Mouse (Mus musculus) neural tube, embryonic 11.5 days (tissue): ENCODE measurements around the gene Sdk2. TPM values are rescaled to one million over a fixed set of nuclear protein-coding genes. Genes with fewer than 3 reads are reported as not detected.

ENCODE experiments used
- ATAC-seq: fragments of 200-750 bp; cut with Nextera tagmentation; 2 replicates; pipeline ENCODE4 v1.8.0; 2017; ENCODE audit warnings: moderate number of reproducible peaks, mild to moderate bottlenecking, moderate TSS enrichment, moderate library complexity; ENCODE audit not compliant: insufficient read depth, low FRiP score, low TSS enrichment
- DNase-seq: peaks from one replicate; pipeline ENCODE4 v3.0.0-alpha.2; 2015; ENCODE audit warnings: low spot score
- H3K27ac ChIP-seq: fragments of 300-500 bp; sonication (generic); 2 replicates; pipeline ENCODE4 v1.5.1; 2014; ENCODE audit warnings: low read depth, mild to moderate bottlenecking, low read length
- H3K27me3 ChIP-seq: fragments of 300-500 bp; sonication (generic); 2 replicates; pipeline ENCODE4 v1.6.1; 2014; ENCODE audit warnings: mild to moderate bottlenecking, low read length, mixed read lengths; ENCODE audit not compliant: control insufficient read depth, insufficient read depth
- H3K36me3 ChIP-seq: fragments of 300-500 bp; sonication (generic); 2 replicates; pipeline ENCODE4 v1.6.1; 2014; ENCODE audit warnings: mild to moderate bottlenecking, low read length, moderate library complexity, mixed read lengths; ENCODE audit not compliant: control insufficient read depth, insufficient read depth
- H3K4me1 ChIP-seq: fragments of 300-500 bp; sonication (generic); 2 replicates; pipeline ENCODE4 v1.6.1; 2014; ENCODE audit warnings: low read length, mixed read lengths; ENCODE audit not compliant: control insufficient read depth, insufficient read depth
- H3K4me2 ChIP-seq: fragments of 300-500 bp; sonication (generic); 2 replicates; pipeline ENCODE4 v1.6.1; 2014; ENCODE audit warnings: low read depth, mild to moderate bottlenecking, moderate library complexity
- H3K4me3 ChIP-seq: fragments of 300-500 bp; sonication (generic); 2 replicates; pipeline ENCODE4 v1.5.1; 2014; ENCODE audit warnings: low read depth, low read length
- H3K9ac ChIP-seq: fragments of 300-500 bp; sonication (generic); 2 replicates; pipeline ENCODE4 v1.6.1; 2014; ENCODE audit warnings: mild to moderate bottlenecking, low read length
- H3K9me3 ChIP-seq: fragments of 300-500 bp; sonication (generic); 2 replicates; pipeline ENCODE4 v1.6.1; 2016; ENCODE audit warnings: low read length; ENCODE audit not compliant: control insufficient read depth
- WGBS: fragments of 180-500 bp; shearing (Covaris S2); extraction: QIAGEN DNeasy Blood & Tissue Kit; methylation state at CpG from one replicate; pipeline ENCODE4 v1.1.7; 2014; 5-methylcytosine and 5-hydroxymethylcytosine counted together
- polyA plus RNA-seq: library from polyadenylated mRNA; unstranded; fragments of >200 nt; fragmentation: Nextera tagmentation; extraction: Ambion mirVana; gene quantifications from 2 replicates; pipeline ENCODE4 v1.2.1, GENCODE M21; 2014

Sdk2 gene
- polyA plus RNA-seq, 1 experiment from 2014 or later, result 4.2 TPM

DNA sequence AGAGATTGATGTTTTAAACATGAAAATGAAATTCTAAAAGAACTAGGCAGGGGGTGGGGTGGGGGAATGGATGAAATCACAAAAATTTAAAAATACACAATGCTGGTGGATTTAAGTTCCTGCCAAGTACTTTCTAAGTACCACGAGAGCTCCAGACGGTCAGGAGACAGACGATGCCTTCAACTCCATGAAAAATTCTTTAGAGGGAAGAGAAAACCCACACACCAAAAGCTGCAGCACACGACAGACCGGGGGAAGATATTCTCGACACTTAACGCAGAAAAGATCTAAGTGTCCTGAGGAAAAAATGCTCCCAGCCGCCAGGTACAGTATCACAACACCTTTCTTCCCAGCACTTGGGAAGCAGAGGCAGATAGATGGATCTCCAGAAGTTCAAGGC, 118.2 kb downstream of the Sdk2 start:
- H3K4me1 ChIP-seq, result peaks cover 20% of the 10 kb centered on the region
- ATAC-seq (no peak), DNase-seq (no peak)
- H3K9ac ChIP-seq, result no peak overlapping the region
- no peaks in the 10 kb centered on the region for H3K9me3 ChIP-seq
- H3K27ac ChIP-seq, result no peak overlapping the region
- H3K4me2 ChIP-seq, result no peak overlapping the region
- no peak overlapping the region for H3K4me3 ChIP-seq
- H3K27me3 ChIP-seq, result no peaks in the 10 kb centered on the region
- no peaks in the 10 kb centered on the region for H3K36me3 ChIP-seq
- WGBS, result 88% methylated on average over 8 of the region's 8 CpGs

DNA sequence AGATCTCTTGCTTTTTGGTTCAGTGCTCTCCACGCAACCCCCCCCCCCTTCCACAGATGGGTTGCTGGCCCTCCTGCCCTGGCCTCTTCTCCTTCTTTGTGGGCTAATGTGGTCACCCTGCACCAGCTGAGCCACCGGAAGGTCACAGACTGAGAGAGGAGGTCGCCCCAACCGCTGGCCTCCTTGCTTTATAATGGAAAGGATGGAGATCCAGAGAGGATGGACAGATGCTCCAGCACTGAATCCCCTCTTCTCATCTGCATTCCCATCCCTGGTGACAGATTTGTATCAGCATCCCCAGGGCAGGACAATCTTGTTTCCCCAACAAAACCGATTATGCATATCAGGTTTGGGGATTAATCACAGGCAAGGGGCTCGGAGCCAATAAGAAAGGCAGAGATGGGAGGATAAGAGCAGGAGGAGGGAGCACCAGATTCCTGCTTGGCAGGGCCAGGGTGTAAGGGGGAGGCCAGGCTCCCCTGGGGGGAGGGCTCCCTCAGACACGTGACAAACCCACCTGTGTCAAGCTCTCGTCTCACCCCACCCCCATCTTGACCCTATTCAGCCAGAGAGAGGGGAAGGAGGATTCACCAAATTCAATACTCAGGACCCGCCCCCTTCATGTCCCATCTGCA, 124.6 kb downstream of the Sdk2 start:
- DNase-seq, result peak; percentile 48

DNA sequence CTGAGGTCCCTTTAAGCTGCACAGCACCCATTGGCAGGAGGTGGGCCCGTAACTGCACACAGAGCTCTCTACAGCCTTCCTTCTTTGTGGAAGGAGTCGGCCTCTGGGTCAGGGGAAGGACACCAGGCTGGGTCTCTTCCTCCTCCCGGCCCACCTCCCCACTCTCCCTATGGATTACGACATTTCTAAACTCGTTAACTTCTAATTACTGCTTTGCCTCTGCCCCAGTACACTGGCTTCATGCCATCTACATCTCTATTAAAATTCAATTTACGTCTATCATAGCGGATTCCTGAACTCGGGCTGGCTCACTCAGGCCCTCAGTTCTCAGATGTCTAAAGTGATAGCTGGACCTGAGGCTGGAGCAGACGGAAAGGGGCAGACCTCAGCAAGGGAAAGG, 133.2 kb downstream of the Sdk2 start:
- Histone ChIP-seq H3K9ac (no peak overlapping the region), H3K4me2 (no peak overlapping the region), H3K4me1 (peaks cover 12% of the 10 kb centered on the region), H3K27me3 (no peaks in the 10 kb centered on the region), H3K9me3 (no peaks in the 10 kb centered on the region), H3K4me3 (no peak overlapping the region), H3K27ac (no peak overlapping the region), H3K36me3 (no peaks in the 10 kb centered on the region)
- no peak for ATAC-seq
- 63% methylated on average over 9 of the region's 9 CpGs for WGBS
- DNase-seq, result no peak

More for the DNA sequence above, 124.6 kb downstream of the Sdk2 start:
- WGBS, result 46% methylated on average over 9 of the region's 9 CpGs
- ATAC-seq, result no peak
- H3K27me3 ChIP-seq, result no peaks in the 10 kb centered on the region
- no peaks in the 10 kb centered on the region for H3K9me3 ChIP-seq
- H3K9ac ChIP-seq, result no peak overlapping the region
- H3K4me1 ChIP-seq, result 0 out of 2 replicates have a peak, but pooled peaks cover 2% of the 10 kb centered on the region
- no peaks in the 10 kb centered on the region for H3K36me3 ChIP-seq
- H3K4me3 ChIP-seq, result no peak overlapping the region
- H3K4me2 ChIP-seq, result no peak overlapping the region
- H3K27ac ChIP-seq, result no peak overlapping the region

DNA sequence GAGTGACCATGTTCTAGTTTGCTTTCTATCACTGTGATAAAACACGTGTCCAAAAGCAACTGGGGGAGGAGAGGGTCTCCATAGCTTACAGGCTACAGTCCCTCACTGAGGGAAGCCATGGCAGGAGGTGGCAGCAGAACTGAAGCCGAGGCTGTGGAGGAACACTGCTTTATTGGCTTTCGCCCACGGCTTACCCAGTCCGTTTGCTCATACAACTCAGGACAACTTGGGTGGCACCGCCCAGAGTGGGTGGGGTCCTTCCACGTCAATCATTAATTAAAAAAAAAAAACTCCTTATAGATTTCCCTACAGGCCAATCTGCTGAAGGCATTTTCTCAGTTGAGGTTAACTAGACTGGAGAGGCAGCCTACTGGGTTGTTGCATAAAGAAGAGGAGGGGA, 133.9 kb downstream of the Sdk2 start:
- H3K27me3 ChIP-seq, result no peaks in the 10 kb centered on the region
- DNase-seq (no peak), ATAC-seq (no peak)
- H3K4me3 ChIP-seq, result no peak overlapping the region
- WGBS, result 72% methylated on average over 7 of the region's 7 CpGs
- H3K4me1 ChIP-seq, result peaks cover 12% of the 10 kb centered on the region
- H3K27ac ChIP-seq, result no peak overlapping the region
- no peak overlapping the region for H3K9ac ChIP-seq
- H3K36me3 ChIP-seq, result no peaks in the 10 kb centered on the region
- no peak overlapping the region for H3K4me2 ChIP-seq
- H3K9me3 ChIP-seq, result no peaks in the 10 kb centered on the region

DNA sequence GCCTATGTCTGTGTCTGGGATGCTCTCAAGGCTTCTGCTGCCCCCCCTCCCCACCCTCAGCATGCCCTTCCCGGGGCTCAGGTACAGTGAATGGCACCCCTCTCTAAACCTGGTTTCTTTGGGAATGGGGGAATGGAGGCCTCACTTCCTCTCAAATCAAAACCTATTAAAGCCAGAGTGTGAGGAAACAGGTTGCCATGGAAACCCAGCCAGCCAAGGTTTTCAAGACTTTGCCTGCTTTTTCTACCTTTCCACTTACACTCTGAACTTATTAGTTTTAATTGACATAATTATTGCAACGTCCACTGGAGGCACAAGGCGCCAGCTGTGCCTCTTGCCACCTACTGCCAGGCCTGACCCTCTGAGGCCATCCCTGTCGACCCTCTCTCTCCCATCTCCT, 135.1 kb downstream of the Sdk2 start:
- WGBS, result 62% methylated on average over 4 of the region's 4 CpGs
- Histone ChIP-seq H3K36me3 (no peaks in the 10 kb centered on the region), H3K4me1 (peaks cover 12% of the 10 kb centered on the region), H3K27ac (no peak overlapping the region), H3K4me3 (no peak overlapping the region), H3K9me3 (no peaks in the 10 kb centered on the region), H3K9ac (no peak overlapping the region), H3K27me3 (no peaks in the 10 kb centered on the region), H3K4me2 (no peak overlapping the region)
- ATAC-seq, result no peak
- no peak for DNase-seq

DNA sequence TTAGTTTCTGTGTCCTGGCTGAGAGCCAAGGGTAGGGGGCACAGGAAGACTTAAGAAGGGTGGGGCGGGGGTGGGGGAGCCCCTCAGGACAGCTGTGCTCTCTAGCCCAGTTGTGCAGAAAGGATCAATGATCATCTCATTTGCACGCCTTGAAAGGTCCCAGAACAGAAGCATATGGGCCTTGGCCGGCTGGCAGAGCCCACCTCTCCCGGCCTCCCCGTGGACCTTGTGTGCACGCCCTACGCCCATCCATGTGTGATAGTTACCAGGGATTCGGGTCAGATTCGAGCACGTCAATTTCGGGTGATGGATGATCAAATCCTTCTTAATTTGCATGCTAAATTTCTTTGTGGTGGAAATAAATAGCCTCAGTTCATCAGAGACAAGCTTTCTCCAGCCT, 136.7 kb downstream of the Sdk2 start:
- WGBS, result 66% methylated on average over 11 of the region's 11 CpGs
- DNase-seq (peak; percentile 39), ATAC-seq (peak; percentile 50; the same call in 1 of the 2 replicates)
- Histone ChIP-seq H3K27ac (no peak overlapping the region), H3K27me3 (no peaks in the 10 kb centered on the region), H3K4me1 (peaks cover 7% of the 10 kb centered on the region), H3K4me2 (no peak overlapping the region), H3K9ac (no peak overlapping the region), H3K36me3 (no peaks in the 10 kb centered on the region), H3K9me3 (no peaks in the 10 kb centered on the region), H3K4me3 (no peak overlapping the region)

DNA sequence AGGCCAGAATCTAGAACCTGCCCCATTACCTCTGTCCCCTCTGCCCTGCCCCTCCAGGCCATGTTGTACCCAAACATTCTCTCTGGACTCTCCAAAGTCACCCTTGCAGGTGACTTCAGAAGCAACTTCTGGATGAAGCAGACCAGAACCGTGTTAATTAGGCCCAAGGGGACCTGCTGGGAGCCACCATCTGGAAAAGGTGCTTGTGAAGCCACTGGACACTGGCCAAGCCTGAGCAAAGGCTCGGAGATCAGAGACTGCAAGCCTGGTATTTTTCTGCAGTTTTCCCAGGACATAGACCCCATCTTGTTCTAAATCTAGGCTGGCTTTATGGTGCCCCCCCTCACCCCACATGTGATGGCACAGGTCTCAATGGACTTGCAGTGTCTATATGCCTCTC, 138.0 kb downstream of the Sdk2 start:
- no peak for ATAC-seq
- WGBS, result 76% methylated on average over 2 of the region's 2 CpGs
- H3K27ac ChIP-seq, result no peak overlapping the region
- no peaks in the 10 kb centered on the region for H3K36me3 ChIP-seq
- H3K9me3 ChIP-seq, result no peaks in the 10 kb centered on the region
- peaks cover 4% of the 10 kb centered on the region for H3K4me1 ChIP-seq
- no peak for DNase-seq
- no peak overlapping the region for H3K9ac ChIP-seq
- H3K4me2 ChIP-seq, result no peak overlapping the region
- H3K27me3 ChIP-seq, result no peaks in the 10 kb centered on the region
- H3K4me3 ChIP-seq, result no peak overlapping the region

DNA sequence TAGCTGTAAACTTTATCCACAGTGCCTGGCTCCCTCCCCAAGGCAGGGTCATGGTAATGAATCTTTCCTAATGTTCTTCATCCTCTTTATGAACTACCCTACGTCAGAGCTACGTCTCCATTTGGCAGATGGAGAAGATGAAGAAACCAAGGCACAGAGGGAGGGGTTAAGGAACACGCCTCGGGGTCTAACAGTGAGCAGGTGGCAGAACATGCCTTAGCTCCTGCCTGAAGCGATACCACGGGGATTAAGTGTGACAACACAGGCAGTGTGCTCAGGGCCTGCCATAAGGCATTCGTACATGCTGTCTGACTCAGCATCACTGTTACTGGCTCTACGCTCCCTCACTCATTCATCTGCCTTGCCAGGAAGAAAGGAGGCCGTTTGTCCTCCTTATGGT, 138.6 kb downstream of the Sdk2 start:
- Histone ChIP-seq H3K4me1 (peaks cover 4% of the 10 kb centered on the region), H3K27me3 (no peaks in the 10 kb centered on the region), H3K4me2 (no peak overlapping the region), H3K9me3 (no peaks in the 10 kb centered on the region), H3K9ac (no peak overlapping the region), H3K27ac (no peak overlapping the region), H3K36me3 (no peaks in the 10 kb centered on the region), H3K4me3 (no peak overlapping the region)
- 70% methylated on average over 9 of the region's 9 CpGs for WGBS
- DNase-seq (no peak), ATAC-seq (no peak)

DNA sequence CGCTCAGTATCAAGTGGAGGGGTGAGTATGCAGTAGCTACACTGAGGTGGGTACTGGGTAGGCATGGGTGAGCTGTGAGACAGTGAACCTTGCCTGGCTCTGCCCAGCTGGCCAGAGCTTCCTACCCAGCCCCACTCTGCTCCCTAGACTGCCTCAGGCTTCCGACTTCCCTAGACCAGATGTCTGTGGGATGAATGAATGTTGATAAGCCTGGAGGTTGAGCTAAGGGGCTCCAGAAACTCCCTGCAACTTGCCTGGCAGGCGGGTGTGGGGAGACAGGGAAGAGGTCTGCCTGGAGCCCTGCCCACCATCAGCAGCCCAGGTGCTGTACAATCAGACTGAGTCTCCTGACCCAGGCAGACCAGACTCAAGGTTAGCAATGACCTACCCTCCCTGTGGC, 139.0 kb downstream of the Sdk2 start:
- H3K4me2 ChIP-seq, result no peak overlapping the region
- H3K9ac ChIP-seq, result no peak overlapping the region
- H3K9me3 ChIP-seq, result no peaks in the 10 kb centered on the region
- H3K4me3 ChIP-seq, result no peak overlapping the region
- 91% methylated on average over 3 of the region's 3 CpGs for WGBS
- DNase-seq, result no peak
- no peak overlapping the region for H3K27ac ChIP-seq
- ATAC-seq, result no peak
- no peaks in the 10 kb centered on the region for H3K27me3 ChIP-seq
- H3K36me3 ChIP-seq, result no peaks in the 10 kb centered on the region
- peaks cover 4% of the 10 kb centered on the region for H3K4me1 ChIP-seq
